Mouse (Mus musculus) hindbrain, embryonic 16.5 days (tissue): ENCODE data around the gene Hpse2. TPM values are rescaled to one million over a fixed set of nuclear protein-coding genes. Genes with fewer than 3 reads are reported as not detected.

ENCODE experiments used
- ATAC-seq: fragments of 200-750 bp; cut with Nextera tagmentation; 2 replicates; pipeline ENCODE4 v1.8.0; 2017; ENCODE audit warnings: moderate TSS enrichment, moderate library complexity
- H3K27ac ChIP-seq: fragments of 300-500 bp; sonication (generic); 2 replicates; pipeline ENCODE4 v1.5.1; 2014; ENCODE audit warnings: low read depth, mild to moderate bottlenecking, control low read depth, low read length, moderate library complexity
- H3K27me3 ChIP-seq: fragments of 300-500 bp; sonication (generic); replicated peaks from 2 replicates; pipeline ENCODE4 v1.6.1; 2014; ENCODE audit warnings: low read length; ENCODE audit not compliant: control insufficient read depth, insufficient read depth
- H3K36me3 ChIP-seq: fragments of 300-500 bp; sonication (generic); 2 replicates; pipeline ENCODE4 v1.6.1; 2014; ENCODE audit warnings: mild to moderate bottlenecking, low read length, moderate library complexity, mixed read lengths; ENCODE audit not compliant: control insufficient read depth, insufficient read depth
- H3K4me1 ChIP-seq: fragments of 300-500 bp; sonication (generic); 2 replicates; pipeline ENCODE4 v1.6.1; 2014; ENCODE audit warnings: low read depth, low read length; ENCODE audit not compliant: control insufficient read depth, insufficient read depth
- H3K4me2 ChIP-seq: fragments of 300-500 bp; sonication (generic); 2 replicates; pipeline ENCODE4 v1.6.1; 2014; ENCODE audit warnings: mild to moderate bottlenecking, low read length, control low read depth, moderate library complexity
- H3K4me3 ChIP-seq: fragments of 300-500 bp; sonication (generic); 2 replicates; pipeline ENCODE4 v1.5.1; 2014; ENCODE audit warnings: mild to moderate bottlenecking, low read length, control low read depth, moderate library complexity
- H3K9ac ChIP-seq: fragments of 300-500 bp; sonication (generic); 2 replicates; pipeline ENCODE4 v1.6.1; 2014; ENCODE audit warnings: low read depth, mild to moderate bottlenecking, control low read depth, low read length, moderate library complexity
- H3K9me3 ChIP-seq: fragments of 300-500 bp; sonication (generic); 2 replicates; pipeline ENCODE4 v1.6.1; 2014; ENCODE audit warnings: mild to moderate bottlenecking, low read length, moderate library complexity; ENCODE audit not compliant: control insufficient read depth
- WGBS: fragments of 180-500 bp; shearing (Covaris S2); extraction: QIAGEN DNeasy Blood & Tissue Kit; methylation state at CpG from one replicate; pipeline ENCODE4 v1.1.7; 2014; 5-methylcytosine and 5-hydroxymethylcytosine counted together
- polyA plus RNA-seq: library from polyadenylated mRNA; unstranded; fragments of >200 nt; fragmentation: Nextera tagmentation; extraction: Ambion mirVana; gene quantifications from 2 replicates; pipeline ENCODE4 v1.2.1, GENCODE M21; 2015

Gene Hpse2
- polyA plus RNA-seq, 1 experiment from 2014 or later = 0.20 TPM

GRCm38 (mm10) chr19:42868958-42869662, 519.0 kb downstream of the Hpse2 start:
- WGBS = 59% methylated on average over 3 of the region's 3 CpGs
- H3K9me3 ChIP-seq = no peaks in the 10 kb centered on the region
- no peak for ATAC-seq
- H3K4me3 ChIP-seq = no peak overlapping the region
- H3K4me2 ChIP-seq = no peak overlapping the region
- H3K27ac ChIP-seq = no peak overlapping the region
- H3K27me3 ChIP-seq = no peaks in the 10 kb centered on the region
- H3K36me3 ChIP-seq = no peaks in the 10 kb centered on the region
- no peak overlapping the region for H3K9ac ChIP-seq
- H3K4me1 ChIP-seq = no peaks in the 10 kb centered on the region

GRCm38 (mm10) chr19:42863013-42863412, 525.1 kb downstream of the Hpse2 start:
- H3K27me3 ChIP-seq = no peaks in the 10 kb centered on the region
- no peak overlapping the region for H3K4me2 ChIP-seq
- H3K4me3 ChIP-seq = no peak overlapping the region
- H3K27ac ChIP-seq = no peak overlapping the region
- H3K4me1 ChIP-seq = no peaks in the 10 kb centered on the region
- H3K36me3 ChIP-seq = no peaks in the 10 kb centered on the region
- H3K9ac ChIP-seq = no peak overlapping the region
- WGBS = 63% methylated on average over 3 of the region's 3 CpGs
- no peak for ATAC-seq
- H3K9me3 ChIP-seq = no peaks in the 10 kb centered on the region

- Histone ChIP-seq H3K9ac (no peak overlapping the region), H3K4me3 (no peak overlapping the region), H3K4me1 (no peaks in the 10 kb centered on the region), H3K27ac (no peak overlapping the region), H3K27me3 (no peaks in the 10 kb centered on the region), H3K36me3 (no peaks in the 10 kb centered on the region), H3K9me3 (no peaks in the 10 kb centered on the region), H3K4me2 (no peak overlapping the region)
- WGBS = 95% methylated on average over 5 of the region's 5 CpGs
- no peak for ATAC-seq
Observed at GRCm38 (mm10) chr19:42857096-42857495, 531.1 kb downstream of the Hpse2 start.

- WGBS = 84% methylated on average over 4 of the region's 4 CpGs
Observed at GRCm38 (mm10) chr19:42855649-42856048, 532.5 kb downstream of the Hpse2 start.

GRCm38 (mm10) chr19:42850444-42850843, 537.7 kb downstream of the Hpse2 start:
- Histone ChIP-seq H3K4me3 (no peak overlapping the region), H3K9ac (no peak overlapping the region), H3K9me3 (no peaks in the 10 kb centered on the region), H3K27me3 (no peaks in the 10 kb centered on the region), H3K27ac (no peak overlapping the region), H3K4me1 (no peaks in the 10 kb centered on the region), H3K4me2 (no peak overlapping the region), H3K36me3 (no peaks in the 10 kb centered on the region)
- WGBS = 70% methylated on average over 5 of the region's 5 CpGs
- no peak for ATAC-seq

More at GRCm38 (mm10) chr19:42855649-42856048, 532.5 kb downstream of the Hpse2 start:
- H3K9ac ChIP-seq = no peak overlapping the region
- no peak overlapping the region for H3K27ac ChIP-seq
- H3K4me2 ChIP-seq = no peak overlapping the region
- no peaks in the 10 kb centered on the region for H3K36me3 ChIP-seq
- ATAC-seq = no peak
- no peak overlapping the region for H3K4me3 ChIP-seq
- no peaks in the 10 kb centered on the region for H3K4me1 ChIP-seq
- no peaks in the 10 kb centered on the region for H3K27me3 ChIP-seq
- H3K9me3 ChIP-seq = no peaks in the 10 kb centered on the region

GRCm38 (mm10) chr19:42839621-42840294, 548.4 kb downstream of the Hpse2 start:
- WGBS = 85% methylated on average over 4 of the region's 4 CpGs

GRCm38 (mm10) chr19:42839118-42839517, 549.0 kb downstream of the Hpse2 start:
- Histone ChIP-seq H3K4me2 (no peak overlapping the region), H3K9me3 (no peaks in the 10 kb centered on the region), H3K4me3 (no peak overlapping the region), H3K27me3 (no peaks in the 10 kb centered on the region), H3K9ac (no peak overlapping the region), H3K4me1 (no peaks in the 10 kb centered on the region), H3K27ac (no peak overlapping the region), H3K36me3 (no peaks in the 10 kb centered on the region)
- 67% methylated on average over 2 of the region's 2 CpGs for WGBS
- ATAC-seq = no peak

More at GRCm38 (mm10) chr19:42839621-42840294, 548.4 kb downstream of the Hpse2 start:
- H3K4me3 ChIP-seq = no peak overlapping the region
- no peak overlapping the region for H3K27ac ChIP-seq
- ATAC-seq = no peak
- no peaks in the 10 kb centered on the region for H3K4me1 ChIP-seq
- H3K4me2 ChIP-seq = no peak overlapping the region
- no peak overlapping the region for H3K9ac ChIP-seq
- H3K9me3 ChIP-seq = no peaks in the 10 kb centered on the region
- no peaks in the 10 kb centered on the region for H3K27me3 ChIP-seq
- no peaks in the 10 kb centered on the region for H3K36me3 ChIP-seq

- no peak overlapping the region for H3K9ac ChIP-seq
- ATAC-seq = no peak
- WGBS = 94% methylated on average over 2 of the region's 2 CpGs
Observed at GRCm38 (mm10) chr19:42838271-42838670, 549.9 kb downstream of the Hpse2 start.

GRCm38 (mm10) chr19:42837591-42837990, 550.6 kb downstream of the Hpse2 start:
- no peak overlapping the region for H3K4me2 ChIP-seq
- H3K27me3 ChIP-seq = no peaks in the 10 kb centered on the region
- no peaks in the 10 kb centered on the region for H3K9me3 ChIP-seq
- 69% methylated on average over 10 of the region's 10 CpGs for WGBS
- no peak overlapping the region for H3K27ac ChIP-seq
- ATAC-seq = no peak
- no peaks in the 10 kb centered on the region for H3K36me3 ChIP-seq
- no peak overlapping the region for H3K9ac ChIP-seq
- no peaks in the 10 kb centered on the region for H3K4me1 ChIP-seq
- H3K4me3 ChIP-seq = no peak overlapping the region

More at GRCm38 (mm10) chr19:42838271-42838670, 549.9 kb downstream of the Hpse2 start:
- no peaks in the 10 kb centered on the region for H3K27me3 ChIP-seq
- H3K4me1 ChIP-seq = no peaks in the 10 kb centered on the region
- H3K4me3 ChIP-seq = no peak overlapping the region
- H3K27ac ChIP-seq = no peak overlapping the region
- H3K4me2 ChIP-seq = no peak overlapping the region
- no peaks in the 10 kb centered on the region for H3K36me3 ChIP-seq
- H3K9me3 ChIP-seq = no peaks in the 10 kb centered on the region
